Mouse (Mus musculus): ENCODE results near the gene Hsd17b3.

- TF ChIP-seq CTCF (IDR thresholded peaks at IDR 0.05; ENCODE audit: borderline replicate concordance, extremely low read depth, insufficient read depth, insufficient read length) (no peak), POLR2A (IDR thresholded peaks at IDR 0.05; ENCODE audit: borderline replicate concordance, extremely low read depth, insufficient read depth, insufficient read length, poor library complexity, severe bottlenecking) (no peak)
Observed at GRCm38 (mm10) chr13:64120760-64121159, 31.7 kb upstream of the Hsd17b3 start.
